Mouse (Mus musculus) left cerebral cortex, postnatal 10 days (tissue): Measurements from ENCODE around the gene Zfp13. TPM values are rescaled to one million over a fixed set of nuclear protein-coding genes. Genes with fewer than 3 reads are reported as not detected.

ENCODE experiments used
- DNase-seq, 2 experiments: peaks; one replicate each; pipeline ENCODE4 v3.0.0; 2021 to 2022; ENCODE audit warnings: low spot score in 2 of 2, mixed read lengths in 1 of 2; ENCODE audit errors: extremely low spot score in 1 of 2
- intact Hi-C: fragments of 180-260 bp; cut with DNase I; formaldehyde crosslinking; loops from one replicate; pipeline ENCODE4 v1.15.1; 2025
- total RNA-seq, 2 experiments: library from RNA; stranded (reverse); gene quantifications; 2 replicates each; pipeline ENCODE4 v1.2.3; 2021

The Zfp13 gene
- total RNA-seq, 2 experiments from 2014 or later = 29.3 to 33.8 TPM

DNA sequence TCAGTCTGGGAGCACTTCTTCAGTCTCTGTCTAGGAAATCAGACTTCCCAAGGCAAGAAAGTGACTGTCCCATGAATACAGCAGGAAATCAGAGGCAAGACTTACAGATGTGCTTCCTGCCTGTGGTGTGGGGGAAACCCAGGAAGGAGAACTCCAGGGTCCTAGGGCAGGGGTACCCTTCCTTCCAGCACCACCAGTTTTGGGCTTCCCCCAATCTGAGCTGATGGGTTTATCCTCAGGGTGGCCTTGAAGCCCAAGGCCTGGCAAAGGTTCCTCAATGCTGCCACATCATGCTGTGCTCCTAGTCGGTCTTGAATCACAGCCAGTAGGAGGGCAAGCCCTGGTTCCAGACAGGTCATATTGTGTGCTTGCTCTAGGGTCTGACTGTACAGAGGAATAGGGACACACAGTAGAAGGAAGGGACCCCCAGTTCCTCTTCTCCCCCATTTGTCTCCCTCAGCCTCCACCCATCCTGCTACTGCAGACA lies 45.6 kb downstream of the Zfp13 start:
- intact Hi-C loops = no loop called here
- no peak for DNase-seq

DNA sequence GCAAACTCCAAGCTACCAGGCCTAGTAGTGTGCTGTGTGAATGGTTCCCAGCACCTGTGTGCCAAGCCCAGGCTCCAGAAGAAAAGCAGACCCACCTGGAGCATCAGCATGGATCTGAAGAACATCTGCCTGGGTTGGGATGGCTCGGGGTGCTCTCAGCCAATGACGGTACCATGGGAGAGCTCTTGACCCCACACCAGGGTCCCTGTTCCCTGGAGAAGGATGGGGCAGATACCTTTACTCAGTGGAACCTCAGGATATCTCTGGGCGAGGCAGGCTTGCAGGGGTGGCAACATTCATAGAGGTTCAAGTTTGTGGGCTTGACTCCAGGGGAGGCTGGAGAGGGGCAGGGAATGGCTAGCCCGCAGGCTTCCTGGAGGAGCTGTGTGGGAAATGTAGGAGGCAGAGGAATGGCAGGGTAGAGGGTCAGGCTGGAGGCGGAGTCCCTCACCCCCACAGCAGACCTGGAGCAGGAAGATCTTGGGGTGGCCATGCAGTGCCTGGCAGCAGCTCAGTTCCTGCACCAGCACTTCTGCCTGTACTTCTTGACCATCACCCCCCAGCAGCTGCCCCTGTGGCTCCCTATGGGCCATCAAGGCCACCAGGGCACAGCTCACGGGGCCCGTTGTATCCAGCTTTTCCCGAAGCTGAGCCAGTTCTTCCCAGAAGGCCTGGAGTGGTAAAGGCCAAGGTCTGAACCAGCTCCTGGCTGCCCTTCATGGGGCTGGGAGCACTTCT lies 46.2 kb downstream of the Zfp13 start:
- intact Hi-C loops = no loop called here
- no peak for DNase-seq

- no peak for DNase-seq
- intact Hi-C loops = no loop called here
Measured at GRCm38 (mm10) chr17:23551963-23552362, 47.3 kb downstream of the Zfp13 start.

DNA sequence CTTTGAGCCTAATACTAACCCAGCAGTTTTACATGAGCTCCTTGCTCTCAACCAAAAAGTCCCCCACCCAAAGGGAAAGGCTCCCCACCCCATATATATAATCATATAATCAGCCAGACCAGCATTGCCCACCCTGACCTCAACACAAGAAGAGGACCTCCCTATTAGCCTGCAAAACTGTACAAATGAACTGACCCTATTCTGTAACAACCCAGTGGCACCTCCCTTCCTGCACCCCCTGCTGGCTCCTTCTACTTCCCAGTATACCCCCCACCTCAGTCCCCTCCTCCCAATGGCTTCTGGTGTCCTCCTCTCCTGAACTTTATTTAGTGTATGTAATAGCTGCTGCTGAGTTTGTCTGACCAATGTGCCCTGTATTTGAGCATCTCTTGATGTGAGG lies 47.9 kb downstream of the Zfp13 start:
- DNase-seq = no peak
- intact Hi-C loops = no loop called here

DNA sequence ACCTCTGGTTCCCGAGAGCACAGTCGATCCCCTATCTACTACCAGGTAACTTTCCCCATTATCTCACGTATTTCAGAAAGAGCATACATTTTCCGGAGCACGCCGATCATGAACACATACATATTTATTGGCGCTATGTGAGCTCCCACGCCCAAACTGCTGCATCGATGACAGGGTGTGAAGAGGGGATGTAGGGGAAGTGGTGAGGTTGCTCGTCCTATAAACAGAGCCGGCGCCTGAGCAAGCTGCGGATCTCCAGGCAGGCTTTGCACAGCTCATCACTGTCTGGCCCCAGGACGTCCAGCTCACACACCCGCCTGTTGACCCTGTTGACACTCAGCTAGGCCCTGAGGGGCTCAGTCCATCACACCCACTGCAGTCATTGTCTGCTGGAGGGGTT lies 48.4 kb downstream of the Zfp13 start:
- intact Hi-C loops = no loop called here
- DNase-seq = no peak

DNA sequence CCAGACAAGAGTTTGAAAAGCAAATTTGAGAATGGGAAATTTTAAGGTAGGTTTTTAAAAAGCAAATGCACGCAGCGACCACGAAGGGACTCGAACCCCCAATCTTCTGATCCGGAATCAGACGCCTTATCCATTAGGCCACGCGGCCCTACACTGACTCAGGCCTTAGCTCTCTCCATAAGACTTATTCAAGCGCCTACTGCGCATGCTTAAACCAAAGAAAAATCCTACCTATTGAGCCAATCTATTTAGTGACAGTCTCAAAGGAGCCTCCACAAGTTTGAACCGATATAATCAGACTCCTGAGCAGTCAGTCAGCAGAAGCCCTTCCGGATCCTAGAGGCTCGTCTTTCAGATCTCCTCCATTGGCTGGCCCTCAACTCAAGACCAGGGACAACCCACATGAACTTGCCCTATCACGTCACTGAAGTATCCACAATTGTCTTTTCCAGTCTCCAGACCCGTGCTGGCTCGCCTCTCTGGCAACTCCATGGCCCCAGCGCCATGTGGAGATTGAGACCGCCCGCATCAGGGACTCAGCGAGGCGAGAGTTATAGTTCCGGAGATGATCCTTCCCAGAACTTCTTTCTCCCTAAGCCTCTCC lies 49.0 kb downstream of the Zfp13 start:
- intact Hi-C loops = no loop called here
- DNase-seq = peak; percentile 87 to 91

DNA sequence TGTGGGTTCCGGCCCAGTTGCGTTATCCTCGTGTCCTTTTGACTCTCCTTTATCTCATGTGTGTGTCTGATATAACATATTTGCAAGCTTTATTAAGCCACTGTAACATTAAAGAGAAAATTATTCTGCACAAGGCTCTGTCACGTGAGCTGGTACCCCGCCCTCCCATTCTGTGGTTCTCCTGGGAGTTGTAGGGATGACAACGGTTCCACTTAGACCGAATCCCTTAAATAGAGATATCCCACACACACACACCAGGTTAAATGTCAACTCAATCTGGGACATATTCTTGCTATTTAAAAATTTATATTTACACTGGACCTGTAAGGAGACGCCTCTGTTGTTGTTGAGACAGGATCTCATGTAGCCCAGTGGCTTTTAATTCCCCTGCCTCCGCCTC lies 49.8 kb downstream of the Zfp13 start:
- intact Hi-C loops = loop anchor here (5.0 to 10.0 kb wide), 3 partner anchors 357 to 1125 kb away; partner anchors contain the start of genes Zfp40 and Zfp946
- no peak for DNase-seq

DNA sequence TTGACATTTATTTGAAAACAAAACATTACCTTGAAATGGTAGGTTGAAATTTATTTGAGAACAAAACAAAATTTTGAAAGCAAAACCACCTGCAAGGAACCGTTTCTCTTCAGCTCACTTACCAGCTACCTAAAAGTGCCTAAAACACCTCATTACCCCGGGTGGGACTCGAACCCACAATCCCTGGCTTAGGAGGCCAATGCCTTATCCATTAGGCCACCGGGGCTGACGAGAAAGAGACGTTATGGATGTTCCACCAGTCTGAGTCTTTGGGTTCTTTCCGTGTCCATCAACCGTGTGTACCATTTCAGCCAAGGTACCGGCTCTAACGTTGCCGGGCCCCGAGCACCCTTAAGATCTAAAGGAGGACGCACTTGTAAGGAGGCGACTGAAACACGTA lies 50.7 kb downstream of the Zfp13 start:
- intact Hi-C loops = loop anchor here (5.0 to 10.0 kb wide), 3 partner anchors 356 to 1124 kb away; partner anchors contain the start of genes Zfp40 and Zfp946
- DNase-seq = peak; percentile 70 to 76

- DNase-seq = no peak
- intact Hi-C loops = loop anchor here (5.0 to 10.0 kb wide), 3 partner anchors 356 to 1123 kb away; partner anchors contain the start of genes Zfp40 and Zfp946
Measured at GRCm38 (mm10) chr17:23547681-23548443, 51.4 kb downstream of the Zfp13 start.

GRCm38 (mm10) chr17:23546702-23547505 lies 52.4 kb downstream of the Zfp13 start:
- intact Hi-C loops = loop anchor here (5.0 to 10.0 kb wide), 3 partner anchors 355 to 1122 kb away; partner anchors contain the start of genes Zfp40 and Zfp946
- peak; percentile 78 to 80 for DNase-seq

DNA sequence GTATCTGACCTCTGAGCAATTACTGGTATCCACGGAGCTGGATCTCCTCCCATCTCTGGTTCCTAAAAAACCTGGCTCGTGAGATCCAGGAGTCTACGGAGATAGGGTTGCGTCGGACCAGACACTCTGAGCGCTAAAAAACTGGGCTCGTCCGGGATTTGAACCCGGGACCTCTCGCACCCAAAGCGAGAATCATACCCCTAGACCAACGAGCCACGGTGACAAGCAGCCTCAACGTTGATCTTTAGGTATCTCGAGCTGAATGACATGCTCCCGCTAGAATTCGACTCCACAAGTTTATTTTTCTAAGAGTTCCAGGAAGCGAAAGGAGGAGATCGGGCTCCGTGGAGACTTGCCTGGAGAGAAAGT lies 53.0 kb downstream of the Zfp13 start:
- DNase-seq = peak; percentile 72 to 76
- intact Hi-C loops = loop anchor here (5.0 to 10.0 kb wide), 3 partner anchors 354 to 1122 kb away; partner anchors contain the start of genes Zfp40 and Zfp946

DNA sequence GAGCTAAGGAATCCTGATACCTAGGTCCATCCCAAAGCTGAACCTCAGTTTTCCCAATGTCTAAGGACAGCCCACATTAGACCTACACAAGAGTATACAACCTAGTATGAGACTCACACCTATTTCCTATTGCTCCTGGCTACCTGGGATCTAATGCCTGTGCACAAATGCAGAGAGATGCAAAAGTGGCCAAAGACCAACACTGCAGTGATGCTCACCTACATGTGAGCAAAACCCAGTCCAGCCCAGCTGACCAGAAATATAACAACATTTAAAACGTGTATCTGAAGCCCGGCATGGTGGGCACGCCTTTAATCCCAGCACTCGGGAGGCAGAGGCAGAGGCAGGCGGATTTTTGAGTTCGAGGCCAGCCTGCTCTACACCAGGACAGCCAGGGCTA lies 53.4 kb downstream of the Zfp13 start:
- intact Hi-C loops = loop anchor here (5.0 to 10.0 kb wide), 3 partner anchors 354 to 1121 kb away; partner anchors contain the start of genes Zfp40 and Zfp946
- peak in 1 of 2 experiments; percentile 1 for DNase-seq

DNA sequence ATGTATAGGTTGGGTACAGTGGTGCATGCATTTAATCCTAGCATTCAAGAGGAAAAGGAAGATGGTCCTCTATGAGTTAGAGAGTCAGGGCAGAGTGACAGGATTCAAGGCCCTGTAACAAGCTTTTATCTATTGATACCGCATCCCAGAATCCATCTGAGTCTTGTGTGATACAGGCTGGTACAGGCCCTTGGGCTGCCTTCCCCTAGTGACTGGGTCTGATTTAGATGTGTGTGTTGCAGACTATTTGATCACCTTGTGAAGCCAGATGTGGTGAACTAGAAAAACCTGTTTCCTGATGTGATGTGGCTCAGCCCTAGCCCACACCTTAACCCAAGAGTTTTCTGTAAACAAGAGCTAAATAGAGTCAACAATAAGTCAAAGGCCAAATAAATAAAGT lies 54.5 kb downstream of the Zfp13 start:
- no peak for DNase-seq

GRCm38 (mm10) chr17:23543983-23544382 lies 55.3 kb downstream of the Zfp13 start:
- intact Hi-C loops = loop anchor here (10.0 kb wide), 2 partner anchors 729 to 1119 kb away; partner anchors contain the start of gene Zfp946

More for the DNA sequence above, 54.5 kb downstream of the Zfp13 start:
- intact Hi-C loops = loop anchor here (5.0 to 10.0 kb wide), 3 partner anchors 352 to 1120 kb away; partner anchors contain the start of genes Zfp40 and Zfp946

DNA sequence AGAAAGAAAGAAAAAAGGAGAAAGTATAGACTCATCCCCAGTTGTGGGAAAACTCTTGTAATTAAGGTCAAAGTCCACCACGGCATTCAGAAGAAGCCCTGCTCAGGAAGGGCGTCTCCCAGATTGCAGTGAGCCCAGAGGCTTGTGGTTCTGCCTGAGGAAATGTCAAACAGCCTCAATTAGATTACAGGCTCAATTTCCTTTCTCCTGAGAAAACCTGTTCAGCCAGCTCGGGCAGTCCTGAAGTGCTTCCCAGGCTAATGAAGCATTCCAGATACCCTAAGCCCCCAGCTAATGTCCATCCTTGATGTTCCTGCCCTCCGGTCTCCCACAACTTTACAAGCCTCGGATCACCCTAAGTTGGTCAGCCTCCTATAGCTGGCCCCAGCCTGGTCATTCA lies 56.0 kb downstream of the Zfp13 start:
- no peak for DNase-seq
- intact Hi-C loops = loop anchor here (10.0 kb wide), 2 partner anchors 729 to 1119 kb away; partner anchors contain the start of gene Zfp946

More at GRCm38 (mm10) chr17:23543983-23544382, 55.3 kb downstream of the Zfp13 start:
- no peak for DNase-seq

GRCm38 (mm10) chr17:23542835-23543234 lies 56.5 kb downstream of the Zfp13 start:
- intact Hi-C loops = loop anchor here (10.0 kb wide), 2 partner anchors 728 to 1118 kb away; partner anchors contain the start of gene Zfp946
- no peak for DNase-seq

GRCm38 (mm10) chr17:23542004-23542720 lies 57.1 kb downstream of the Zfp13 start:
- DNase-seq = no peak
- intact Hi-C loops = loop anchor here (10.0 kb wide), 2 partner anchors 727 to 1117 kb away; partner anchors contain the start of gene Zfp946
